Mouse (Mus musculus): Measurements from ENCODE around the gene Adgrl2.

- TF ChIP-seq CTCF (IDR thresholded peaks at IDR 0.05; ENCODE audit: low read depth) = no peak
- TF ChIP-seq EP300 (IDR thresholded peaks at IDR 0.05; ENCODE audit: low read depth) = no peak
These were observed 18.3 kb downstream of the Adgrl2 start for GRCm38 (mm10) chr3:148971893-148972596.
